Comparison of ENCODE assay signal across 23 mouse cellular contexts in genomic region chr10:75257401-75257800, GRCm38 (mm10). TPM values are rescaled to one million over a fixed set of nuclear protein-coding genes. Genes with fewer than 3 reads are reported as not detected.
DNase-seq lines count a peak whose midpoint lies in the region; ATAC-seq and TF ChIP-seq lines count a peak whose summit lies in the region.
"Had no signal": no experiment of that assay in that cellular context is flagged by ENCODE, and none has a peak within 500 bp of the region (broad histone marks: within the 10 kb centered on the region; RNA-seq: fewer than 3 reads in every experiment).

No protein-coding gene starts in this region.

- no peak overlapping the region for H3K27ac ChIP-seq in embryonic facial prominence, embryonic 14.5 days (replicated peaks; ENCODE audit: low read depth, low read length)
- no peak overlapping the region for H3K27ac ChIP-seq in embryonic facial prominence, embryonic 10.5 days (replicated peaks)
- peak overlapping the region; percentile 11; the same call in 1 of the 2 replicates for H3K27ac ChIP-seq in heart, embryonic 15.5 days
- no peak overlapping the region for H3K27ac ChIP-seq in limb, embryonic 14.5 days (replicated peaks; ENCODE audit: low read depth, low read length)
- no peak overlapping the region for H3K27ac ChIP-seq in limb, embryonic 10.5 days
- H3K27ac ChIP-seq: embryonic facial prominence, embryonic 15.5 days; forebrain, embryonic 12.5 days; hindbrain, postnatal 0 days had no signal

- H3K9ac ChIP-seq in embryonic facial prominence, embryonic 14.5 days (ENCODE audit: low read depth, low read length) = no peak overlapping the region
- no peak overlapping the region for H3K9ac ChIP-seq in heart, embryonic 15.5 days
- no peak overlapping the region for H3K9ac ChIP-seq in limb, embryonic 14.5 days (ENCODE audit: low read depth, low read length, severe bottlenecking)
- H3K9ac ChIP-seq: embryonic facial prominence, embryonic 15.5 days; forebrain, embryonic 12.5 days; heart, embryonic 12.5 days; hindbrain, embryonic 13.5 days had no signal

- peak; percentile 39 for DNase-seq in embryonic facial prominence, embryonic 14.5 days (ENCODE audit: low spot score)
- no peak for DNase-seq in embryonic facial prominence, embryonic 10.5 days (ENCODE audit: low spot score)
- DNase-seq in heart, postnatal 14 days = no peak
- DNase-seq in limb, embryonic 14.5 days (ENCODE audit: low spot score) = peak; percentile 7
- no peak for DNase-seq in limb, embryonic 10.5 days (ENCODE audit: low spot score)
- DNase-seq in NIH3T3 (ENCODE audit: low read depth) = peak; percentile 20
- DNase-seq in urinary bladder, postnatal 4 days (ENCODE audit: low spot score in 2 of 2) = no peak
- DNase-seq: adrenal gland, postnatal 10 days; adrenal gland, postnatal 36 days; cerebellum, adult 11 months; cerebellum, adult 2 months; cerebellum, adult 9-11 months; cerebellum, postnatal 25 days had no signal

- no peaks in the 10 kb centered on the region for H3K27me3 ChIP-seq in embryonic facial prominence, embryonic 14.5 days (replicated peaks; ENCODE audit: control insufficient read depth, insufficient read depth, low read length)
- H3K27me3 ChIP-seq in embryonic facial prominence, embryonic 10.5 days (replicated peaks; ENCODE audit: low read depth, poor library complexity, severe bottlenecking) = no peaks in the 10 kb centered on the region
- no peaks in the 10 kb centered on the region for H3K27me3 ChIP-seq in heart, embryonic 15.5 days
- H3K27me3 ChIP-seq in limb, embryonic 14.5 days (ENCODE audit: control insufficient read depth, insufficient read depth, low read length) = no peaks in the 10 kb centered on the region
- H3K27me3 ChIP-seq in limb, embryonic 10.5 days (ENCODE audit: low read depth, poor library complexity, severe bottlenecking) = no peaks in the 10 kb centered on the region
- H3K27me3 ChIP-seq: embryonic facial prominence, embryonic 15.5 days; forebrain, embryonic 12.5 days; heart, embryonic 12.5 days; hindbrain, embryonic 13.5 days; Patski had no signal

- intact Hi-C loops in heart, postnatal 14 days (cut with DNase I) = loop anchor here (5.0 kb wide), 2 partner anchors 60 to 230 kb away; partner anchors contain the start of gene Adora2a

- H3K4me3 ChIP-seq in embryonic facial prominence, embryonic 14.5 days (ENCODE audit: low read depth, low read length) = no peak overlapping the region
- H3K4me3 ChIP-seq in embryonic facial prominence, embryonic 10.5 days = no peak overlapping the region
- no peak overlapping the region for H3K4me3 ChIP-seq in heart, embryonic 15.5 days
- H3K4me3 ChIP-seq in limb, embryonic 14.5 days (replicated peaks; ENCODE audit: low read length) = no peak overlapping the region
- no peak overlapping the region for H3K4me3 ChIP-seq in limb, embryonic 10.5 days
- H3K4me3 ChIP-seq: embryonic facial prominence, embryonic 15.5 days; forebrain, embryonic 12.5 days; heart, embryonic 12.5 days; hindbrain, embryonic 13.5 days had no signal

- no peaks in the 10 kb centered on the region for H3K9me3 ChIP-seq in embryonic facial prominence, embryonic 14.5 days (ENCODE audit: control insufficient read depth, low read length)
- H3K9me3 ChIP-seq in embryonic facial prominence, embryonic 10.5 days = no peaks in the 10 kb centered on the region
- no peaks in the 10 kb centered on the region for H3K9me3 ChIP-seq in heart, embryonic 15.5 days (replicated peaks)
- no peaks in the 10 kb centered on the region for H3K9me3 ChIP-seq in limb, embryonic 14.5 days (ENCODE audit: control insufficient read depth, low read length)
- H3K9me3 ChIP-seq in limb, embryonic 10.5 days (replicated peaks) = no peaks in the 10 kb centered on the region
- H3K9me3 ChIP-seq: embryonic facial prominence, embryonic 15.5 days; forebrain, embryonic 12.5 days; heart, embryonic 12.5 days; hindbrain, embryonic 13.5 days had no signal

- ATAC-seq in embryonic facial prominence, embryonic 14.5 days (ENCODE audit: low read depth) = no peak
- ATAC-seq in heart, embryonic 15.5 days (replicated peaks; ENCODE audit: insufficient number of reproducible peaks, insufficient read depth, low FRiP score, low read depth) = no peak
- ATAC-seq in limb, embryonic 14.5 days (ENCODE audit: low FRiP score, low read depth) = no peak
- ATAC-seq: forebrain, embryonic 16.5 days; hindbrain, postnatal 0 days; inflammation-experienced regulatory T-cells, adult 6 months; intestine, embryonic 16.5 days; Patski had no signal

- WGBS in embryonic facial prominence, embryonic 14.5 days = 59% methylated on average over 3 of the region's 3 CpGs
- WGBS in embryonic facial prominence, embryonic 10.5 days = 87% methylated on average over 3 of the region's 3 CpGs
- WGBS in heart, embryonic 15.5 days = 52% methylated on average over 3 of the region's 3 CpGs
- WGBS in limb, embryonic 14.5 days = 62% methylated on average over 3 of the region's 3 CpGs
- WGBS in limb, embryonic 10.5 days = 94% methylated on average over 3 of the region's 3 CpGs

- peaks cover 53% of the 10 kb centered on the region for H3K36me3 ChIP-seq in embryonic facial prominence, embryonic 14.5 days (ENCODE audit: control insufficient read depth, insufficient read depth, low read length)
- H3K36me3 ChIP-seq in embryonic facial prominence, embryonic 10.5 days (replicated peaks) = peaks cover 58% of the 10 kb centered on the region
- H3K36me3 ChIP-seq in heart, embryonic 15.5 days = peaks cover 30% of the 10 kb centered on the region
- H3K36me3 ChIP-seq in limb, embryonic 14.5 days (ENCODE audit: control insufficient read depth, insufficient read depth, low read length) = peaks cover 54% of the 10 kb centered on the region
- H3K36me3 ChIP-seq in limb, embryonic 10.5 days = peaks cover 64% of the 10 kb centered on the region

- no peak for TF ChIP-seq POLR2A in limb, embryonic 14.5 days (IDR thresholded peaks at IDR 0.05; ENCODE audit: borderline replicate concordance, extremely low read depth, insufficient read depth, insufficient read length)

- H3K4me1 ChIP-seq in embryonic facial prominence, embryonic 14.5 days (ENCODE audit: control insufficient read depth, insufficient read depth, low read length) = no peaks in the 10 kb centered on the region
- H3K4me1 ChIP-seq in embryonic facial prominence, embryonic 10.5 days = peaks cover 3% of the 10 kb centered on the region
- peaks cover 8% of the 10 kb centered on the region for H3K4me1 ChIP-seq in heart, embryonic 15.5 days (replicated peaks)
- no peaks in the 10 kb centered on the region for H3K4me1 ChIP-seq in limb, embryonic 14.5 days (ENCODE audit: control insufficient read depth, insufficient read depth, low read length)
- peaks cover 4% of the 10 kb centered on the region for H3K4me1 ChIP-seq in limb, embryonic 10.5 days
- H3K4me1 ChIP-seq: embryonic facial prominence, embryonic 15.5 days had no signal

- no peak overlapping the region for H3K4me2 ChIP-seq in embryonic facial prominence, embryonic 14.5 days (ENCODE audit: low read depth, low read length)
- H3K4me2 ChIP-seq in heart, embryonic 15.5 days = no peak overlapping the region
- H3K4me2 ChIP-seq in limb, embryonic 14.5 days (replicated peaks; ENCODE audit: low read depth, low read length, severe bottlenecking) = no peak overlapping the region
- H3K4me2 ChIP-seq: embryonic facial prominence, embryonic 15.5 days; forebrain, embryonic 12.5 days; heart, embryonic 12.5 days; hindbrain, embryonic 13.5 days had no signal

RNA-seq across cellular contexts. Expression of gene Specc1l, which starts 45.5 kb away (rescaled TPM):
- polyA plus RNA-seq in embryonic facial prominence, embryonic 14.5 days (2014; fragmentation: Nextera tagmentation; extraction: Ambion mirVana) = 20.3 and 24.7 TPM in 2 replicates
- 41.9 and 43.3 TPM in 2 replicates for polyA plus RNA-seq in embryonic facial prominence, embryonic 10.5 days (2016; fragmentation: Nextera tagmentation; extraction: Ambion mirVana)
- polyA plus RNA-seq in heart, embryonic 15.5 days (2015; fragmentation: Nextera tagmentation; extraction: Ambion mirVana) = 19.4 and 24.3 TPM in 2 replicates
- total RNA-seq in heart, postnatal 14 days (2021) = 10 to 100 TPM; 38.3 to 42.9 TPM
- 27.7 and 29.1 TPM in 2 replicates for polyA plus RNA-seq in limb, embryonic 14.5 days (2012; rRNA removed)
- 21.4 and 27.2 TPM in 2 replicates for polyA plus RNA-seq in limb, embryonic 14.5 days (2014; fragmentation: Nextera tagmentation; extraction: Ambion mirVana)
- 33.5 and 41.9 TPM in 2 replicates for polyA plus RNA-seq in limb, embryonic 10.5 days (2016; fragmentation: Nextera tagmentation; extraction: Ambion mirVana)

RNA-seq across cellular contexts. Expression of gene Adora2a, which starts 59.3 kb away (rescaled TPM):
- polyA plus RNA-seq in embryonic facial prominence, embryonic 14.5 days (2014; fragmentation: Nextera tagmentation; extraction: Ambion mirVana) = 4.1 and 5.4 TPM in 2 replicates
- 1.5 and 2.3 TPM in 2 replicates for polyA plus RNA-seq in embryonic facial prominence, embryonic 10.5 days (2016; fragmentation: Nextera tagmentation; extraction: Ambion mirVana)
- 5.7 and 6.3 TPM in 2 replicates for polyA plus RNA-seq in heart, embryonic 15.5 days (2015; fragmentation: Nextera tagmentation; extraction: Ambion mirVana)
- 10 to 100 TPM; 13.2 to 15.2 TPM for total RNA-seq in heart, postnatal 14 days (2021)
- polyA plus RNA-seq in limb, embryonic 14.5 days (2012; rRNA removed) = 4.7 and 6.4 TPM in 2 replicates
- polyA plus RNA-seq in limb, embryonic 14.5 days (2014; fragmentation: Nextera tagmentation; extraction: Ambion mirVana) = 3.3 and 4.2 TPM in 2 replicates
- 1.7 and 2.2 TPM in 2 replicates for polyA plus RNA-seq in limb, embryonic 10.5 days (2016; fragmentation: Nextera tagmentation; extraction: Ambion mirVana)

Comparison
In these comparisons a context has a peak if more than half of its experiments do, and no peak if none do; other contexts are left out.
1. DNase-seq: peak in embryonic facial prominence, embryonic 14.5 days (single experiment), limb, embryonic 14.5 days (single experiment) and NIH3T3 (single experiment); none in embryonic facial prominence, embryonic 10.5 days (single experiment), heart, postnatal 14 days (0 of 2), limb, embryonic 10.5 days (single experiment) and urinary bladder, postnatal 4 days (0 of 2).